Mouse (Mus musculus): ENCODE data around the gene Yaf2.
"Not testable (repeated sequence)": the region's sequence is repeated elsewhere in the genome, so short reads cannot be mapped to it uniquely, and the experiment has no call there.

The Yaf2 gene

DNA sequence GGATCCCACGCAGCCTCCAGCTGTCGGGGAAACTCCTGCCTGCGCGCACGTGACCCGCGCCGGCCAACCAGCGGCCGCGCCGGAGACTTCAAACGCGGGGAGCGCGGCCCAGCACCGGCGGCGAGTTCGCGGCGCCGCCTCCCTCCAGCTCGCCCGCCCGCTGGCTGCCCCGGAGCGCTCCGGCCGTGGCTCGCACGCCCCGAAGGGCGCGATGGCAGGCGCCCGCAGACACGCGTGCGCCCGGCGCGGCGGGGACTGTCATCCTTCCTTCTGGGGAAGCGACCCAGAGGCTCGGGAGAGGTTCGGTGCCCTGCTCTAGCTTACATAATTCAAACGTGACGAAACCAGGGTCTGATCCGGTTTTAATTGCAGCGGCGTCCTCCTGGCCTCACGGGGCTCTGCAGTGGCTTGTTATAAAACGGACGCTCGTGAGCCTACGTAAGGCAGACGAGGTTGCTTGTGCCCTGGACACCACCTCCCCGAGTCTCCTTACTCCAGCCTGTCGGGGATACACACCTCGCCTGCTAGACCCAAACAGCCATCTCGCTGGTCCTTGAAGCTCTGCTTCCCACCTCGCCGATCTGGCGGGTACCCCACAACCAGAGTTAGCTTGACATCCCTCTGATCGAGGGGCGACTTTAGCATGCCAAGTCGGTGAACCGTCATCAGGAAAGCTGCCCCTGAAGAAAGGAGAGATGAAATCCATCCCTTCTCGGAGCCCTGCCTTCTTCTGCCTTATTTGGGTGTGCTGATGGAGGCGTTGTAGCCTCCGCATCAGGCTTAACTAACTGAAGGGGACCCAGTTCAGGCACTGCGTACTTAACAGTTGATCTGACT, at the start of gene Yaf2:
Yaf2 (minus strand) TSS at position 11 of the 837 bp plus-strand sequence.
- DNase-seq = peak; percentile 74 to 83

DNA sequence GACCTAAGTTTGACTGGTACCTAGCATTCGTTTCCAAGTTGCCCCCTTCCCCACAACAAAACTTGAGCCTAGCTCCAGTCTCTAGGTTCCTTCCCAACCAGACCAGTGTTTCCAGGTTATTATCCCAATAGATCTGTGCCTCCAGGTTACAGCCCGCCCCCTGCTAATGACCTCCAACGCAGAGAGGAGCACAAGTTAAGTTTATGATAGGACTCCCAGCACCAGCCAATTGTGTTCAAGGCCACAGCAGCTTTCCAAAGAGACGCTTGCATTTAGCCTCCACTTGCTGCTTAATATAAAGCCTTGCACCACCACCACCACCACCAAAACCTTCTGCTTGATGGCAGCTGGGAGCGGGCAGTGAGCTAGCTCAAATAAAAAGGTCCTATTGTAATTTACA, 44.6 kb upstream of the Yaf2 start:
- DNase-seq = no peak

DNA sequence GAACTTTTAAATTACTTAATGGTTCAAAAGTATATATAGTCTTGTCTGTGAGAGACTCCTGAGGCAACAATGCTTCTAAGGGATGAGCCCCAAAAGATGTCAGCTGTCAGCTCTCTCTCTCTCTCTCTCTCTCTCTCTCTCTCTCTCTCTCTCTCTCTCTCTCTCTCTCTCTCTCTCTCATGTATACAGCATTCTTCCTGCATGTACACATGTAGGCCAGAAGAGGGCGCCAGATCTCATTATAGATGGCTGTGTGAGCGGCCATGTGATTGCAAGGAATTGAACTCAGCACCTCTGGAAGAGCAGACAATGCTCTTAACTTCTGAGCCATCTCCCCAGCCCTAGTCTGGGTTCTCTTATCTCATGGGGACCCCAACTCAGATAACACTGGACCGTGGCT, 42.4 kb upstream of the Yaf2 start:
- no peak for DNase-seq

DNA sequence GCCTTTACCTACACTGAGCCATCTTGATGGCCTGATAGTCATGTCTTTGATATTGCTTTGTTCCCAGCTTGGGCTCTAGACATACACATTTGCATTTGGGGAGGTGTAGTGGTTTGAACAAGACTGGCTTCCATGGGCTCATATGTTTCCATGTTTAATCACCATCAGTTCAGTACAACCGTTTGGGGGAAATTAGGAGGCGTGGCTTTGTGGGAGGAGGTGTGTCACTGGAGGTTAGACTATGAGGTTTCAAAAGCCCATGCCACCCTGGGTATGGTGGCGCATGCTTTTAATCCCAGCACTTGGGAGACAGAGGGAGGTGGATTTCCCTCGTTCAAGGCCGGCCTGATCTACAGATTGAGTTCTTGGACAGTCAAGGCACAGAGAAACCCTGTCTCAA, 39.0 kb upstream of the Yaf2 start:
- no peak for DNase-seq

DNA sequence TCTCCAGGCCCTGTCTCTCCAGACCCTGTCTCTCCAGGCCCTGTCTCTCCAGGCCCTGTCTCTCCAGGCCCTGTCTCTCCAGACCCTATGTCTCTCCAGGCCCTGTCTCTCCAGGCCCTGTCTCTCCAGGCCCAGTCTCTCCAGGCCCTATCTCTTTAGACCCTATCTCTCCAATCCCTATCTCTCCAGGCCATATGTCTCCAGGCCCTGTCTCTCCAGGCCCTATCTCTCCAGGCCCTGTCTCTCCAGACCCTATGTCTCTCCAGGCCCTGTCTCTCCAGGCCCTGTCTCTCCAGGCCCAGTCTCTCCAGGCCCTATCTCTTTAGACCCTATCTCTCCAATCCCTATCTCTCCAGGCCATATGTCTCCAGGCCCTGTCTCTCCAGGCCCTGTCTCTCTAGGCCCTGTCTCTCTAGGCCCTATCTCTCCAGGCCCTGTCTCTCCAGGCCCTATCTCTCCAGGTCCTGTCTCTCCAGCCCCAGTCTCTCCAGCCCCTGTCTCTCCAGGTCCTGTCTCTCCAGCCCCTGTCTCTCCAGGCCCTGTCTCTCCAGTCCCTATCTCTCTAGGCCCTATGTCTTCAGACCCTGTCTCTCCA, 35.9 kb upstream of the Yaf2 start:
- not testable (repeated sequence) for DNase-seq

DNA sequence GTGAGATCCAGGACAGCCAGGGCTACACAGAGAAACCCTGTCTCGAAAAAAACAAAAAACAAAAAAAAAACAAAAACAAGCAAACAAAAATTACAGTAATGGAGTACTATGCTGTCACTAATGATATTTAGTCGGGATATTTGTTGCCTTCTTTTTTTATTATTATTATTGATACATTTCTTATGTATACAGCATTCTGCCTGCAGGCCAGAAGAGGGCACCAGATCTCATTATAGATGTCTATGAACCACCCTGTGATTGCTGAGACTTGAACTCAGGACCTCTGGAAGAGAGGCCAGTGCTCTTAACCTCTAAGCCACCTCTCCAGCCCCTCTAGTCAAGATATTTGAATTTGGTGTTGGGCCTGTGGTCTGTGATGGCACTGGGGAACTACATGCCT, 35.1 kb upstream of the Yaf2 start:
- no peak for DNase-seq

DNA sequence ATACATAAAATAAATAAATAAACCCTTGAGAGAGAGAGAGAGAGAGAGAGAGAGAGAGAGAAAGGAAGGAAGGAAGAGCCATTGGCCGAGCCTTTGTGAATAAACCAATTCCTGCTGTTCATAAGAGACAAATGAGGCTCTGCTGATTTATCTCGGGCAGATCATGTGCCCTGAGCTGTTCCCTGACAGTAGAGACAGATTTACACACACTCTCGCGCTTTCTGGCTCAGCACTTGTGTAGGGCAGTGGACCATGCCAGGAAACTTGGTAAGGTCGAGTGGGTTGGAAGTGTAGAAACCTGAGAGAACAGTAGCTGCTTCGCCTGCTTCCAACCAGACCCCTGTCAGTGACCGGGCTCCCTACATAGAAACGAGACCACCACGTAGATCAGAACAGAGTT, 31.8 kb upstream of the Yaf2 start:
- no peak for DNase-seq

DNA sequence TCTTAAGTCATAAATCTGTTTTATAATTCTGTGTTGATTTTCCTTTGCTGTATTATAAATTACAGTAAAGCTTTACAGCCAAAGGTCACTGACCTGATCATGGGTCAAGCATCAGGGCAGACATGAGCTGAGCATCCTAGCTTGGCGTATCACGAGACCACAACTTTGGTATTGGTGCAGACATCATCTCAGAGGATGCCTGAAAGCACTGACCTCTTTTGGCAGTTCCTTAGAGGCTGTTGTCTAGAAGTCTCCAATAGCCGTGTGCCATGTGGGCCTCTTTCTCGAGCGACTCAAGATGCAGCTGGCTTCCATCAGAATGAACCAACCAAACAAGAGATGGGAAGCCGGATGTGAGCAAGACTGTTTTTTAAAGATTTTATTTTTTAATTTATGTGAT, 28.8 kb upstream of the Yaf2 start:
- DNase-seq = no peak

DNA sequence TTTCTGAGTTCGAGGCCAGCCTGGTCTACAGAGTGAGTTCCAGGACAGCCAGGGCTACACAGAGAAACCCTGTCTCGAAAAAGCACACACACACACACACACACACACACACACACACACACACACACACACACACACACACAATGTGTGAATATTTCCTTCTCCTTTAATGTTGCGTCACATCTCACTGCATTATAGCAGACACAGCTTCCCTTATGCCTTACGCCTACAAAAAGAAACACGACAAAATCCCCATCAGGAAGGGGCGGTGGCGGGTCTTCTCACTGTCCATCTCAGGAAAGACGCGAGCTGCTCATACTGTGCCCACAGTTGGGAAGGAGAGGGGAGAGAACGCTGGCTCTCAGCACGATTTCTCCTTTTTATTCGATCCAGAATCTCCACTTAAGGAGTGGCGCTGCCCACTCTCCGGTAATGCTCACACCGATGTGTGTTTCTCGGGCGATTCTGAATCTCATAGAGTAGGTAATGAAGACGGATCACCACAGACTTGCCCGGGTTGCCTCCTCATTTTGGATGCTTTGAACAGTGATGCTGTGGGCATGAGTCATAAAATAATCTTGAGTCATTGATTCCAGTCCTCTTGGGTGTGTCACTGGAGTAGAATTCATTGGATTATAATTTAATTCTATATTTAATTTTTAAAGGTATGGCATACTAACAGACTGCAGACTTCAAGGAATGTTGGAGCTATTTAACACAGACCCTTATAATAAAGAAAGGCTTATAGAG, 21.8 kb upstream of the Yaf2 start:
- no peak for DNase-seq

DNA sequence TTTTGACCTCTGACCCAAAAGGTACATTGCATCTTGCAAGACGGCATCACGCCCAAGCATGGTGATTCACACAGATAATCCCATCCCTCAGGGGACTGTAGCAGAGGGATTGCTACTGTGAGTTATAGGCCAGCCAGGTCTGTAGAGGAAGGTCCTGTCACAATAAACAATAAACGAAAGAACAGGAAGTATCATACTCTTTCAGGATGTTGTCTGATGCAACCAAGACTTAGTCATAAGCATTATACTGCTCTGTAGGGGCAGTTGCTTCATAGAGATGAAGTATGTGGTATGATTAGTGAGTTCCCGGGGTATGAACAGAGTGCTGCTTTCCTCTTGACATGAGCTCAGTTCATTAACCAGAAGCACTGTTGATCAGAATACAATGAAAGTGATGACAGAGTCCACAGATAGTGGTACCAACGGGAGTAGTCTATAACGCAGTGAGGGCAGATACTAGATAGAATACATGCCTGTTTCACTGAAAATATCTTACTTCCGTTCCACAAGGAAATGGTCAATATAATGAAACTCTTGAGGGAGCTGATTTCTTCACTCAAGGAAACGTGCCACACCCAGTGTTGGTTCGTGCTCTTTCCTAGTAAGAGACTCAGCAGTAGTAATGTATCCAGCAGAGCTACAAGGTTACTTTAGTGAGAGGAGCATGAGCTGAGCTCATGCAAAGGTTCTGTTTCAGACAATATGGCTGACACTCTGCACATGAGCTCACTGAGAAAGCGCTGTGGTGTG, 4.1 kb upstream of the Yaf2 start:
- no peak for DNase-seq

DNA sequence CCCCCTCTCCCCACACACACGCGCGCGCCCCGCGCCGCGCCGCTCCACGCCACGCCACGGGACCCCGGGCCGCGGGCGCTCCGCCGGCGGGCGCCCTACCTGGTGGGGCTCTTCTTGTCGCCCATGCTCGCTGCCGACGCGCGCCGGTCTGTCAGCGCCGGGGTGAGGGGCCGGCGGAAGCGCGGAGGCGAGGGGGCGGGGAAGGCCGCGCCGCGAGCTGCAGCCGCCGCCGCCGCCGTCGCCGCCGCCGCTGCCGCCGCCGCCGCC, 144 bp downstream of the Yaf2 start:
- DNase-seq = no peak

DNA sequence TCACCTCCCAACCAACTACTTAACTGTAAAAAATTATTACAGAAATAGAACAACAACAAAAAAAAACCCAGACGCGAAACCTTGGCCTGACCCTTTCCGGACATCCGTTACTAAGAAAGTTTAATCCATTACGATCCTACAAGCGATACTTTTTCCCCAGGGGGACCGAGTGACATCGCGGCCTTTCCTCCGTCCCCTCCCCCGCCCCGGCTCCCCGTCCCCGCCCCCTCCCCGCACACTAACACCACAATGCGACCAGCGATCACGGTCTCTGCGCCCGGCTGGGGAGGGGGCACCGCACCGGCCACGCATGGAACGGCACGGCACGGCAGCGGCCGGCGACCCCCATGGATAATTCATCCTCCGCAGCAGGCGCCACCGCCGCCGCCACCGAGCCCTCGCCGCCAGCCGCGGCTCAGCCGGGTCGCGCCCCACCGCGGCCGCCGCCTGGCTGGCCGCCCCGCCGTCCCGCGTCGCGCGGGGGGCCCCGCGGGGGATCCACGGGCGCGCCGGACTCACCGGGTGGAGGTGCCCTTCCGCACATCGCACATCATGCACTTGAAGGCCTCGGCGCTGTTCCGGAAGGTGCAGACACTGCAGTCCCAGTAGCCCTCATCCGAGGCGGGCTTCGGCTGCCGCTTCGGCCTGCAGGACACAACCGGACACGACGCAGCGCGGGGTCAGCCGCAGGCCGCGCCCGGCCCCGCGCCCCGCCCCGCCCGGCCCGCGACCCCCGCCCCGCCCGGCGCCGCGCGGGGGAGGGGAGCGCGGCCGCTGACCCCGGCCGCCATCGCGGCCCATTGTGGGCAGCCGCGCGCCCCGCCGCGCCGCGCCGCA, 696 bp downstream of the Yaf2 start:
- DNase-seq = peak; percentile 32 to 49

DNA sequence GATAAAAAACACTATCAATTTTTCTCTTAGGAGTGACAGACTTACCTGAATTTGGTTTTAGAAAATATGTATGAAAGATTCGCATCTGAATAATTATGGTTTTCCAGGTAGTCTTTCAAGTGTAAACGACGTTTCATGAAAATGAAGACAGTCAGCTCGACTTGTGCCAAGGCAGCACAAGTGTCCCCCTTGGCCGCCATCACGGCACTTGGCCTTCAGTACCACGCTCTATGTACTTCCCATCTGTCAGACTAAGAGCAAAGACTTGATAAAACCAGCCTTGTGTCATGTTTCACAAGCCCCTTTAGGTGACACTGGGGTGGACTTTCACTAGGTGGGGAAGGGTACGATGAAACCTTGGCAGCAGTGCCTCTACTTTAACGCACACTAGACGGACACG, 5.5 kb downstream of the Yaf2 start:
- no peak for DNase-seq

DNA sequence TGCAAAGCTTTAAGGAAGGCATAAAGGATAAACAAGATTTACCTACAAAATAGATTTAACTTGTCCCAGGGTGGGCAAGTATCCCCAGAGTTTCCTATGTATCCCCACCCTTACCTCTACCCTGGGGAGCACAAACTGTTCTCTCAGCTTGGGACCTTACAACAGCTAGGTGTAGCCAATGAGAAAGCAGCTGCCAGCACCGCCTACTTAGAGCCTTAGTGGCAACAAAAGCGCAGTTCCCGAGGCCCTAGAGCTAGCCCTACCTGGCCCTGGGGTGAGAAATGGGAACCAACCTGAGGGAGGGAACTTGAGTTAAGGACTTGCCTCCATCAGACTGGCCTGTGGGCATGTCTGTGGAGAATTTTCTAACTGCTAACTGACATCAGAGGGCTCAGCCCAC, 9.5 kb downstream of the Yaf2 start:
- DNase-seq = no peak

DNA sequence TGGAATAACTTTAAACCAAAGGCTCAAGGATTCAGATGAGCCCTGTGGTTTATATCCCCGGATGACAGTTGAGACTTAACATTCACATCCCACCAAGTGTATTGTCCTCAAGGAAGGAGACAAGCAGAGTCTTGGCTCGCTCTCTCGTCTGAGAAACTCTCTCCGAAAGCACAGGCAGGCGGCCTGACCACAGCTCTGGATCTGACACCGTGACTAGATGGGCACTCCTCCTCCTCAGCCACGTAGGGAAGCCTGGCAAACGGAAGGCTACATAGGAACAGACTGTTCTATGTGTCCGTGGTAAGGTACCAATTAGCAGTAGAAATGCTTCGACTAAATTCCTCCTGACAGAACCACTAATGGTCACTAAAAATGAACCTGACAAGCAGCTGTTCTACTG, 10.1 kb downstream of the Yaf2 start:
- no peak for DNase-seq

DNA sequence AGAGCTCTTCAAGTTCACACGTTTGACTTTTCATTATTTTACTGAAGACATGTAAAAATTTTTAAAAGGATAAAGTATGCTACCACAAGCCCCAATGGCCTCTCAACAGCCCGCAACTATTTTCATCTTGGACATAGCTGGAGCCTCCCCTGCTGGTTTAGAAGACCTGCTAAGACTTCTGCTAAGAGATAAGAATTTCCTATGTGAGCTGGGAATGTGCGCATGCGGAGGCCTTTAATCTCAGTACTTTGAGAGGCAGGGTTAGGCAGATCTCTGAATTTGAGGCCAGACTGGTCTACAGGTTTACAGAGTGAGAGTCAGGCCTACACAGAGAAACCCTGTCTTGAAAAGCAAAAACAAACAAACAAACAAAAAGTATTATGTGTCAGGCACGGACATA, 11.4 kb downstream of the Yaf2 start:
- no peak for DNase-seq

DNA sequence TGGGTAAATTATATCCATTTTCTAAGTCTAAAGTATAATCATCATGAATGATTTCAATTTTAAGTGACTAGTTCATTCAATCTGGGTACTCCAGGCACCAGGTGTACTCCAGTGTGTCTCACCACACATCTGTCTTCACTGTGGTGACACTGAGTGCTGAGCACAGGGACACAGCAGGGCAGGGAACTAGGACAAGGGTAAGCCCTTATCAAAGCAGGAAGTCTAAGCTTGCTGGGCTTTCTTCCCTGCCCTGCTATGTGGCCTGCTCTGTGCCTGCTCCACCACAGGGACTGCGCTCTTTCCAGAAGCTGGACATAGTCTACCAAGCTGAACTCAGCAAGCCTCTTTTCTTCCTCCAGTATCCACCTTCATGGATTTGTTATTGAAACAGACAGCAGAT, 18.0 kb downstream of the Yaf2 start:
- no peak for DNase-seq

DNA sequence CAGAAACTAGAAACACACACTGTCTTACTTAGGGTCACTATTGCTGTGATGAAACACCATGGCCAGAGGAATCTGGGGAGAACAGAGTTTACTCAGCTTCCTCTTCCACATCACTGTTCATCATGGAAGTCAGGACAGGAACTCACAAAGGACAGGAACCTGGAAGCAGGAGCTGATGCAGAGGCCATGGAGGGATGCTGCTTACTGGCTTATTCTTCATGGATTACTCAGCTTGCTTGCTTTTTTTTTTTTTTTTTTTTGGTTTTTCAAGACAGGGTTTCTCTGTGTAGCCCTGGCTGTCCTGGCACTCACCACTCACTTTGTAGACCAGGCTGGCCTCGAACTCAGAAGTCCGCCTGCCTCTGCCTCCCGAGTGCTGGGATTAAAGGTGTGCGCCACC, 26.4 kb downstream of the Yaf2 start:
- DNase-seq = not testable (repeated sequence)

DNA sequence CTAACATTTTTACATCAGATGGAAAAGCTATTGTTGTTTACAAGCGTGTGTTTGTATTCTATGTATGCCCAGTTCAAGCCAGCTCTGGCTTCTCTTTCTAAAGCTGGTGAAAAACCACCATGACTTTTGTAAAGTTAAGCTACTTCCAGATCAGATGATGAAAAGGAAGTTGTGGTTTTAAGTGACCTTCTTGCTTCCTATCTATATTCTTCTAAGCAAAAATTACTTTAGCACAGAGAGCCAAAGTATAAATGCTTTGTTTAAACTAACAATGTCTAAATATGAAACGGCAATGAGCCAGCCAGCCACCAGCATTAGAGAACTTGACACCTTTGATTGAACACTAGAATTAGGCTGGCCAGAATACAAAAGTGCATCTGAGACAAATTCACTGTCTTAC, 38.5 kb downstream of the Yaf2 start:
- DNase-seq = no peak

DNA sequence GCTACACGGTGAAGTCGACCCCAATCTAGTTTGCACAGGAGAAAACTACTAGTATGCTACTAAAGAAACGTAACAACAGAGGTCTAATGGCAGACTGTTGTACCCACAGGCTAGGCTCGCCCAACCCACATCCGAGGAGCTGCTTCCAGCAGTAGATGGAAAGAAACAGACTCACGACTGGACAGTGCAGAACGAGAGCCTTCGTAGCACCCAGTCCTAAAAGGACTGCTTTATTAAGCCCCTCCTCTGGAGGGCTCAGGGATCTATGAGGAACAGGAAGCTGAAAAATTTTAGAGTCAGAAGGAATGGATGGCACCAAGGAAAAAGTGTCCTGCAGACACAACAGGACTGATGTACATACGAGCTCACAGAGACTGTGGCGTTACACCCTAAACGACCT, 42.3 kb downstream of the Yaf2 start:
- no peak for DNase-seq

DNA sequence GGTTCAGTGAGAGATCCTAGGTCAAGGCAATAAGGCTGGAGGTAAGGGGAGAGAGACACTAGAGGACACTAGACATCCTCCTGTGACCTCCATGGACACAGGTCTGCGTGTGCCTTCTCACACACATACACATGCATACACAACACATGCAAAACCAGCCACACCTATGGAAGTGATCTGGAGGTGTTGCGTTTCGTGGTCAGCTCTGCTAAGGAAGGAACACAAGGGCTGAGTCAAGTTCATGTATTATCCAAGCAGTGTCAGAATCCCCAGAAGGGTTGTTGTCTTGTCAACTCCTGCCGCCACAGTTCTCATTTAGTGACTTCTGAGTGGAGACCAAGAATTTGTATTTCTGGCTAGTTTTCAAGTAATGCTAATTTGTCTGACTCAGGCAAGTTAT, 48.4 kb downstream of the Yaf2 start:
- no peak for DNase-seq

DNA sequence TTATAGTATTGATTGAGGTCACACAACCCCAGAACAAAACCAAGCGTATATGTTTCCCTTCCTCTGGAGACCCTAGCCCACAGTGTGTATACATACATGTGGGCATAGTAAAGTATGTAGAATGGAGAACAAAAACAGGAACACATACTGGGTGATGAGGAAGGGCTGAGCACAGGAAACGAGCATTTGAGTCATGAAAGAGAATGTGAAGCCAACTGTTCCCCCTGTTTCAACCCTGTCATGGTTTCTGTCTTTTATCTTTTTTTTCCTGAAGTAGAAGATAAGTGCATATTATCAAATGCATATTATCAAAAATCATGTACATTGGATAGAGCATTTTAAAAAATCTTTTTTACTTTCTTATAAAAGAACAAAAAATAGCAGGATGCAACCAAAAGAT, 49.1 kb downstream of the Yaf2 start:
- no peak for DNase-seq

DNA sequence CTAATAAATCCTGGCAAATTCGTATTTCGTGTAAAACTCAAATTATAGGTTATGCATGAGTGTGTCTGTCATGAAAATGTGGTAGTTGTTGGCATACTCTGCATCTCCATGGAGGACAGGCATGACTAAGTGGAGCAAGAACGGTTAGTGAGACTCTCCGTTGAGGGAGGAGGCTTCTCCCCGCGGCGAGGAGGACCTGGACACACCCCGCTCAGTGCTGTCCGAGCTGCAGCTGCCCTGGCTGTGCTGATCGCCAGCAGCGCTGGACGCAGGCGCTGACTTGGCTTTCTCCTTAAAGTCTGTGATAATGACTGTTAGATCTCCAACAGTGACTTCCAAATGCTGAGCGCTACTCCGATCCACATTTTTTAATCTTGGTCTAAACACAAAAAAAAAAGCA, 51.5 kb downstream of the Yaf2 start:
- DNase-seq = no peak
